Mouse (Mus musculus) embryo, embryonic 10 days (tissue): ENCODE data around the gene Srsf9.
"Not testable (repeated sequence)": the region's sequence is repeated elsewhere in the genome, so short reads cannot be mapped to it uniquely, and the experiment has no call there.

Source experiments
- DNase-seq: peaks from one replicate; pipeline ENCODE4 v3.0.0-alpha.2; 2015; ENCODE audit warnings: low spot score

Srsf9 gene

DNA sequence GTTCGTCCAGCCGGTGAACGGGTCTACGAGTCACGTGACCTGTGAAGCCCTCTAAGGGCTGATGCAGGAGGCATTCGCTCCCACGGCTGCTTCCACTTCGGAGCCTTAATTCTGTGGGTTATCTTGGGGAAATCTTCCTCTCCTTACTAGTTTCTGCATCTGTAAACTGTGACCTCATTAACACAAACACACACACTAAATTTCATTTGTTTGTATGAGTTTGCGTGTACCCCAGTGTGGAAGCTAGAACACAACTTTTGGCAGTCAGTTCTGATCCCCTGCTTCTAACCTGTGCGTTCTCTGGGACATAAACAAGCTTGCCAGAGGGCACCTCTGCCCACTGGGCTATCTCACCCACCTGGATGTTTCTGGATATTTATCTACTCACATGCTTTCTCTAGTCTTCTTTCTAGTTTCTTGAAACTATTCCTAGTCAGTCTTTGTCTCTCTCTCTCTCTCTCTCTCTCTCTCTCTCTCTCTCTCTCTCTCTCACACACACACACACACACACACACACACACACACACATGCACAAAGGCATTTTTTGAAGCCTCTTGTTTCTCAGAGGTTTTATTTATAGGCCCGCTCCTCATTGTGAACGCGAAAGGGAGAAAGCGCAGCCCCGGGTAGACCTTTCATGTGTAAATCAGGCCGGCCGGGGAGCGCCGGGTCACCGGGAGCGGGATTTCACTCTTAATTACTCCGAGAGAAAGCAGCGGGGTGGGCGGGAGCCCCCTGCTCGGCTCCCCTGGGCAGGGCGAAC, 46.6 kb downstream of the Srsf9 start:
- peak; percentile 81 for DNase-seq

DNA sequence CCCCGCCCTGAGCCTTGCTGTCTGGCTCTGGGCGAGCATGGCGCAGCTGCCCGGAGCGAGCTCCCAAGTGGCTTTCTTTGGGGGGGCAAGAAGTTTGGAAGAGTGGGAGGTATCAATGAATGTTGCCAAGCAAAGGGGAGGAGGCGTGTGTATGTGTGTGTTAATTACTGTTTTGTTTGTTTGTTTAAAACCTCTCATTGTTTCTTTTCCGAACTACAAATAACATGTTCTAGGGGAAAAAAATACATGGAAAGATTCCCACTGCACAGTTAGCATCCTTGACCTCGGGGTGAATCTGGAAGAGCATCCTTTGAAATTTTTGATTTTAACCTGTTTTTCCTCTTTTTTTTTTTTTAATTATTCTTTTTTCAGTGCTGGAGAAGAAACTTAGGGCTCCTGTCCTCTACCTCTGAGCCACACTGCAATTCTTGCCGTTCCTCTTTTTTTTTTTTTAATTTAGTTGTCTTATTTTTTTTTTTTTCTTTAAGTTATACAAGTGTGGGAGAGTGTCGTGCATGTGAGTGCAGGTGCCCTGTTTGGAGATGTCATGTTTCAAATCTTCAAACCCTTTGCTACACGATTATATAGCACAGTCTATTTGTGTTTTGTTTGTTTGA, 47.3 kb downstream of the Srsf9 start:
- no peak for DNase-seq

DNA sequence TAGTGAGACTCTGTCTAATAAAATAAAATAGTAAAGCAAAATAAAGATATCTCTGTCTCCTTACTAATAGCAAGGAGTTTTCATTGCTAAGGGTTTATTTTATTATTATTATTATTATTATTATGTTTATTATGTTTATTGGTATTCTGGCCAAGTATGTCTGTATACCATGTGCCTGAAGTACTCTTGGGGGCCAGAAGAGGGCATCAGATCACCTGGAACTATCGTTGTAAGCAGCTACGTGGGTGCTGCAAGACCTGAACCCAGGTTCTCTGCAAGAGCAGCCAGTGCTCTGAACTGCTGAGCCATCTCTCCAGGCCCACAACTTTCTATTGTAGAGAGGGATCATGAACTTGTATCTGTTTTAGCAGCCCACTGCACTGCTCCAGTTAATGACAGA, 48.5 kb downstream of the Srsf9 start:
- no peak for DNase-seq

DNA sequence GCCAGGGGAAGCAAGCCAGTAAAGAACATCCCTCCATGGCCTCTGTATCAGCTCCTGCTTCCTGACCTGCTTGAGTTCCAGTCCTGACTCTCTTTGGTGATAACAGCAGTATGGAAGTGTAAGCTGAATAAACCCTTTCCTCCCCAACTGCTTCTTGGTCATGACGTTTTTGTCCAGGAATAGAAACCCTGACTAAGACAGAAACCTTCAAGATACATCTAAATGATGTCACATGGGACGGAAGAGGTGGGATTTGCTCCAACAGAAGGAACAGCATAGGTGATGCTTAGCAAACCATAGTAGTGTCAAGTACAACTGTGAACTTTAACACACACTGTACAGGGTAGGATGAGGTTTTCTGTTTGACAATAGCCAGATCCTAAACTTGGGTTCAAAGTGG, 51.9 kb downstream of the Srsf9 start:
- not testable (repeated sequence) for DNase-seq
